Mouse (Mus musculus) kidney, adult 2 months (tissue): ENCODE data around the gene Dbndd1.

ENCODE experiments used
- CTCF ChIP-seq: fragments of 200-500 bp; conservative IDR thresholded peaks from 2 replicates; pipeline ENCODE4 v1.5.1; 2011; ENCODE audit warnings: low read depth, mild to moderate bottlenecking, control low read depth, low read length, moderate library complexity, mixed read lengths; ENCODE audit not compliant: insufficient read depth, insufficient read length
- POLR2A ChIP-seq: fragments of 200-500 bp; IDR thresholded peaks from one replicate; pipeline ENCODE4 v1.6.1; 2011; ENCODE audit warnings: low read depth, low read length, control low read depth

DNA sequence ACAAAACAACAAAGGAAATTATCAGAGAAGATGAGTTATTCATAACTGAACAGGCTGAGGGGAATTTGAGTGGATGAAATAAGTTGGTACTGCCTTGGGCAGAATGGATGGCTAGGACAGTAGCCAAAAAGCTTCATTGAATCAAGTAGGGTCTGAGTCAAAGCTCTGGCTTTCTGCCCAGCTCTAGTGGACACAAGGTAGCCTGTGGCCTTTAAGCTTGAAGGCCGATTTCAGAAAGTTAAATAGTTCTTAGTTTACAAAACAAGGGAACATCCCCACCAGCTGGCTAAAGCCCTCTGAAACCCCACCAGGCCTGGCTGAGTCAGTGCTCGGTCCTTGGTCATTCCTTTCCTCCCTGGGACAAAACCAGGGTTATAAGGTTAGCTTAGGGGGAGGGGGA is 1.3 kb upstream of the Dbndd1 start:
- TF ChIP-seq CTCF (no peak), POLR2A (no peak)
